Mouse (Mus musculus): ENCODE measurements around the gene Gdap2. TPM values are rescaled to one million over a fixed set of nuclear protein-coding genes. Genes with fewer than 3 reads are reported as not detected.

The Gdap2 gene
- total RNA-seq, 2 experiments from 2014 or later = 12.1 to 13.6 TPM

- intact Hi-C loops (cut with DNase I) = no loop called here
- DNase-seq = no peak
These were observed 74.7 kb downstream of the Gdap2 start for GRCm38 (mm10) chr3:100236725-100237436.

GRCm38 (mm10) chr3:100242230-100242629 is 80.0 kb downstream of the Gdap2 start:
- intact Hi-C loops (cut with DNase I) = no loop called here
- no peak for DNase-seq

GRCm38 (mm10) chr3:100246286-100246825 is 84.2 kb downstream of the Gdap2 start:
- DNase-seq = peak in 1 of 2 experiments; percentile 6
- intact Hi-C loops (cut with DNase I) = no loop called here

Other genes with a start within 250 kb of the Gdap2 start
- gene Wdr3, start within 50 bp of the Gdap2 start, total RNA-seq (2021) = 10 to 100 TPM; 11.8 to 13.7 TPM